Mouse (Mus musculus) limb, embryonic 14.5 days (tissue): ENCODE data around the gene Ift88. TPM values are rescaled to one million over a fixed set of nuclear protein-coding genes. Genes with fewer than 3 reads are reported as not detected.

Experiments used
- ATAC-seq: fragments of 200-750 bp; cut with Nextera tagmentation; 2 replicates; pipeline ENCODE4 v1.8.0; 2017; ENCODE audit warnings: low read depth, moderate number of reproducible peaks, moderate TSS enrichment; ENCODE audit not compliant: low FRiP score
- DNase-seq: peaks from one replicate; pipeline ENCODE4 v3.0.0-alpha.2; 2015; ENCODE audit warnings: low spot score
- H3K27ac ChIP-seq: fragments of 300-500 bp; sonication (generic); replicated peaks from 2 replicates; pipeline ENCODE4 v1.5.1; 2014; ENCODE audit warnings: low read depth, mild to moderate bottlenecking, low read length, moderate library complexity, mixed read lengths
- H3K27me3 ChIP-seq: fragments of 300-500 bp; sonication (generic); 2 replicates; pipeline ENCODE4 v1.6.1; 2014; ENCODE audit warnings: low read length, mixed read lengths; ENCODE audit not compliant: control insufficient read depth, insufficient read depth
- H3K36me3 ChIP-seq: fragments of 300-500 bp; sonication (generic); 2 replicates; pipeline ENCODE4 v1.6.1; 2014; ENCODE audit warnings: mild to moderate bottlenecking, low read length, moderate library complexity, mixed read lengths; ENCODE audit not compliant: control insufficient read depth, insufficient read depth
- H3K4me1 ChIP-seq: fragments of 300-500 bp; sonication (generic); 2 replicates; pipeline ENCODE4 v1.6.1; 2014; ENCODE audit warnings: antibody characterized with exemption, low read length, mixed read lengths; ENCODE audit not compliant: control insufficient read depth, insufficient read depth
- H3K4me2 ChIP-seq: fragments of 300-500 bp; sonication (generic); replicated peaks from 2 replicates; pipeline ENCODE4 v1.6.1; 2014; ENCODE audit warnings: low read depth, mild to moderate bottlenecking, low read length, moderate library complexity; ENCODE audit not compliant: severe bottlenecking
- H3K4me3 ChIP-seq: fragments of 300-500 bp; sonication (generic); replicated peaks from 2 replicates; pipeline ENCODE4 v1.5.1; 2014; ENCODE audit warnings: low read length
- H3K9ac ChIP-seq: fragments of 300-500 bp; sonication (generic); 2 replicates; pipeline ENCODE4 v1.6.1; 2014; ENCODE audit warnings: mild to moderate bottlenecking, low read depth, low read length, moderate library complexity; ENCODE audit not compliant: severe bottlenecking
- H3K9me3 ChIP-seq: fragments of 300-500 bp; sonication (generic); 2 replicates; pipeline ENCODE4 v1.6.1; 2016; ENCODE audit warnings: low read length; ENCODE audit not compliant: control insufficient read depth
- POLR2A ChIP-seq: fragments of 200-500 bp; IDR thresholded peaks from 2 replicates; pipeline ENCODE4 v1.8.0; 2012; ENCODE audit warnings: inconsistent platforms, mild to moderate bottlenecking, moderate library complexity, borderline replicate concordance; ENCODE audit not compliant: insufficient read depth, insufficient read length; ENCODE audit errors: extremely low read depth
- WGBS: fragments of 180-500 bp; shearing (Covaris S2); extraction: QIAGEN DNeasy Blood & Tissue Kit; methylation state at CpG from one replicate; pipeline ENCODE4 v1.1.7; 2014; 5-methylcytosine and 5-hydroxymethylcytosine counted together
- polyA plus RNA-seq, 2 experiments: library from polyadenylated mRNA; depleted of rRNA in 1 of 2; stranded (reverse) in 1 of 2; unstranded in 1 of 2; fragments of >200 nt; fragmentation: Nextera tagmentation in 1 of 2; extraction: Ambion mirVana in 1 of 2; gene quantifications; 2 replicates each; pipeline versions ENCODE4 v1.2.1 to v1.2.3; 2012 to 2014

Ift88 gene
- polyA plus RNA-seq, 2 experiments = 18.0 to 23.9 TPM

- TF ChIP-seq POLR2A = no peak
- DNase-seq = no peak
- no peaks in the 10 kb centered on the region for H3K27me3 ChIP-seq
- no peak overlapping the region for H3K4me3 ChIP-seq
- H3K4me1 ChIP-seq = peaks cover 28% of the 10 kb centered on the region
- WGBS = 57% methylated on average over 9 of the region's 9 CpGs
- no peaks in the 10 kb centered on the region for H3K9me3 ChIP-seq
- ATAC-seq = no peak
- H3K27ac ChIP-seq = 0 out of 2 replicates have a peak overlapping the region, but pooled peaks have one; percentile 14
- H3K36me3 ChIP-seq = no peaks in the 10 kb centered on the region
- H3K4me2 ChIP-seq = no peak overlapping the region
- H3K9ac ChIP-seq = no peak overlapping the region
Measured at GRCm38 (mm10) chr14:57536820-57537219, 113.0 kb downstream of the Ift88 start.

DNA sequence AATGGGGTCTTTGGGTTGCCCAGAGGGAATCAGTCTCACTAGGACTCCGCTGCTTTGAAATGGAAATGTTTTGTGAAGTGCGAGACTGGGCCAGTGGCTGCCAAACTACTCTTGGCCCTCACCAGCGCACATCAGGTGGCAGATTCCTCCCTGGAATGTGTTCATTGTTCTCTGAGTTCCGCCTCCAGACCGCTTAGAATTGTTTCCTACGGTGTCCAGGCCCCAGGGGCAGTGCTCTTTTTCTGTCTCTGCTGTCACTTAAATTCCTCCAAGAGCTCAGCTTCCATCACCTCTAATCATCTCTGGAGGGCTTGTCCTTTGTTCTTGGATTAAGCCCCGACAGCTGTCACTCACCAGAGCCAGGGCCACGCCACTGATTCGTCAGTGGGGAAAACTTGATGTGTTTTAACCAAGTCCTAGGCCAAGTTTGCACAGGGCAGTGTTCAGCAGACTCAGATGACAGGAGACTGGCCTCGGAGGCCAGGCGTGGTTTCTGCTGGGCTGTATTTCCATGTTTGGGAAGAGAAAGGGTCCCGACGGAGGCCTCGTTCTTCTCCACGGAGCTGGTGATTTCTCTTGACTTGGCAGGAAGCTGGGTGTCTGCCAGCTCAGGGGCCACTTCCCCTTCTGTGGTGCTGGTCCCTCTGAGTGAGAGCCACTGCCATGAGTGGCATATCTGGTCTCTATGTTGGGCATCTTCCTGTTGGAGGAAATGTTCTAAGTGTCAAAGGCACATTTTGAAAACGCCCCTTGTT is 113.6 kb downstream of the Ift88 start:
- 21% methylated on average over 16 of the region's 16 CpGs for WGBS
- Histone ChIP-seq H3K4me3 (no peak overlapping the region), H3K27ac (0 out of 2 replicates have a peak overlapping the region, but pooled peaks have one; percentile 14), H3K4me2 (no peak overlapping the region), H3K9me3 (no peaks in the 10 kb centered on the region), H3K4me1 (peaks cover 28% of the 10 kb centered on the region), H3K9ac (no peak overlapping the region), H3K27me3 (no peaks in the 10 kb centered on the region), H3K36me3 (peaks cover 2% of the 10 kb centered on the region; the same call in 1 of the 2 replicates)
- no peak for TF ChIP-seq POLR2A
- DNase-seq (no peak), ATAC-seq (peak; percentile 35)

- Histone ChIP-seq H3K36me3 (peaks cover 3% of the 10 kb centered on the region; the same call in 1 of the 2 replicates), H3K4me2 (no peak overlapping the region), H3K9me3 (no peaks in the 10 kb centered on the region), H3K4me1 (peaks cover 11% of the 10 kb centered on the region), H3K4me3 (no peak overlapping the region), H3K27me3 (no peaks in the 10 kb centered on the region), H3K9ac (no peak overlapping the region), H3K27ac (no peak overlapping the region)
- ATAC-seq (no peak), DNase-seq (no peak)
- 82% methylated on average over 11 of the region's 11 CpGs for WGBS
- no peak for TF ChIP-seq POLR2A
Measured at GRCm38 (mm10) chr14:57540683-57541082, 116.8 kb downstream of the Ift88 start.

DNA sequence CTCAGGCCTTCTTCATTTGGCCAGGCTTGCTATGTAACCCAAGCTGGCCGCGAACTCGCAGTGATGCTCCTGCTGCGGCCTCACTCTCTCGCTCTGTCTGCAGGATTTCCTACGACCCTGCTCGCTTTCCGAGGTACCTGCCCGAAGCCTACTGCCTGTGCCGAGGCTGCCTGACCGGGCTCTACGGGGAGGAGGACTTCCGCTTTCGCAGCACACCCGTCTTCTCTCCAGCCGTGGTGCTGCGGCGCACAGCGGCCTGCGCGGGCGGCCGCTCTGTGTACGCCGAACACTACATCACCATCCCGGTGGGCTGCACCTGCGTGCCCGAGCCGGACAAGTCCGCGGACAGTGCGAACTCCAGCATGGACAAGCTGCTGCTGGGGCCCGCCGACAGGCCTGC is 118.4 kb downstream of the Ift88 start:
- Histone ChIP-seq H3K4me2 (no peak overlapping the region), H3K4me1 (peaks cover 15% of the 10 kb centered on the region), H3K36me3 (peaks cover 3% of the 10 kb centered on the region; the same call in 1 of the 2 replicates), H3K27me3 (no peaks in the 10 kb centered on the region), H3K9ac (no peak overlapping the region), H3K27ac (no peak overlapping the region), H3K9me3 (no peaks in the 10 kb centered on the region), H3K4me3 (no peak overlapping the region)
- ATAC-seq (no peak), DNase-seq (no peak)
- WGBS = 69% methylated on average over 32 of the region's 34 CpGs
- no peak for TF ChIP-seq POLR2A

GRCm38 (mm10) chr14:57543420-57544039 is 119.7 kb downstream of the Ift88 start:
- Histone ChIP-seq H3K27me3 (no peaks in the 10 kb centered on the region), H3K9me3 (no peaks in the 10 kb centered on the region), H3K36me3 (peaks cover 7% of the 10 kb centered on the region; the same call in 1 of the 2 replicates), H3K4me2 (no peak overlapping the region), H3K4me3 (no peak overlapping the region), H3K4me1 (peaks cover 15% of the 10 kb centered on the region), H3K9ac (no peak overlapping the region), H3K27ac (no peak overlapping the region)
- no peak for TF ChIP-seq POLR2A
- no peak for DNase-seq
- WGBS = 93% methylated on average over 13 of the region's 13 CpGs
- ATAC-seq = no peak
